Mouse (Mus musculus) thymus, postnatal 14 days (tissue): Measurements from ENCODE around the gene Acp6.
A peak's percentile ranks its signal among the peaks of the same experiment; 100 is the strongest.

Source experiments
- DNase-seq: peaks from one replicate; pipeline ENCODE4 v3.0.0; 2021

The Acp6 gene

GRCm38 (mm10) chr3:97199261-97199660 is 40.7 kb downstream of the Acp6 start:
- no peak for DNase-seq

GRCm38 (mm10) chr3:97201943-97202342 is 43.4 kb downstream of the Acp6 start:
- peak; percentile 67 for DNase-seq

GRCm38 (mm10) chr3:97203880-97204279 is 45.3 kb downstream of the Acp6 start:
- DNase-seq: peak; percentile 57

GRCm38 (mm10) chr3:97206521-97206920 is 47.9 kb downstream of the Acp6 start:
- no peak for DNase-seq

- DNase-seq: no peak
Observed at GRCm38 (mm10) chr3:97209351-97209750, 50.8 kb downstream of the Acp6 start.

GRCm38 (mm10) chr3:97211177-97211576 is 52.6 kb downstream of the Acp6 start:
- no peak for DNase-seq

- DNase-seq: no peak
Observed at GRCm38 (mm10) chr3:97213871-97214270, 55.3 kb downstream of the Acp6 start.

- no peak for DNase-seq
Observed at GRCm38 (mm10) chr3:97214439-97214838, 55.9 kb downstream of the Acp6 start.

DNA sequence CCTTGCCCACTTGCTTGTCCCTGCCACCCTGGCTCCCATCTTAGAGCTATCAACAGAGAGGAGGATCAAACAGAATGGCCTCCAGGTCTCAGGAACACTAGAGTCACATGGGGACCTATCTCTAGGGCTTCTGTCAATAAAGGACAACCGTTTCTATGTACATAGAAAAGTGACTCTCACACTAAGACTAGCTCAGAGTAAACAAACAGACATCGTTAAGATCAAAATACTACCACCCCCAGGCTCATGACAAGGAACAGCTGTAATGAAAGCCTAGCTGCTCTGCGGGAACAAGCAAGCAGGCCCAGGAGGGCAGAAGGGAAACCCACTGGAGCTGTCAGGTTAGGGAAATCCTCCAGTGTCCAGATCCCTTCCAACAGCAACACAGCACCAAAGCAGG is 56.9 kb downstream of the Acp6 start:
- DNase-seq: no peak

GRCm38 (mm10) chr3:97223261-97223660 is 64.7 kb downstream of the Acp6 start:
- no peak for DNase-seq

- DNase-seq: no peak
Observed at GRCm38 (mm10) chr3:97225231-97225630, 66.7 kb downstream of the Acp6 start.

GRCm38 (mm10) chr3:97226719-97227118 is 68.1 kb downstream of the Acp6 start:
- no peak for DNase-seq
